Mouse (Mus musculus) neural tube, embryonic 12.5 days (tissue): ENCODE measurements around the gene Olfr914. TPM values are rescaled to one million over a fixed set of nuclear protein-coding genes. Genes with fewer than 3 reads are reported as not detected.

Experiments used
- ATAC-seq: fragments of 200-750 bp; cut with Nextera tagmentation; 2 replicates; pipeline ENCODE4 v1.8.0; 2017; ENCODE audit warnings: low read depth, mild to moderate bottlenecking, moderate TSS enrichment, moderate library complexity; ENCODE audit not compliant: low FRiP score
- H3K27ac ChIP-seq: fragments of 300-500 bp; sonication (generic); 2 replicates; pipeline ENCODE4 v1.5.1; 2016
- H3K27me3 ChIP-seq: fragments of 300-500 bp; sonication (generic); replicated peaks from 2 replicates; pipeline ENCODE4 v1.6.1; 2016; ENCODE audit warnings: mild to moderate bottlenecking
- H3K36me3 ChIP-seq: fragments of 300-500 bp; sonication (generic); 2 replicates; pipeline ENCODE4 v1.6.1; 2016; ENCODE audit warnings: mild to moderate bottlenecking
- H3K4me1 ChIP-seq: fragments of 300-500 bp; sonication (generic); 2 replicates; pipeline ENCODE4 v1.6.1; 2016
- H3K4me2 ChIP-seq: fragments of 300-500 bp; sonication (generic); replicated peaks from 2 replicates; pipeline ENCODE4 v1.6.1; 2016; ENCODE audit warnings: mild to moderate bottlenecking
- H3K4me3 ChIP-seq: fragments of 300-500 bp; sonication (generic); 2 replicates; pipeline ENCODE4 v1.5.1; 2016
- H3K9ac ChIP-seq: fragments of 300-500 bp; sonication (generic); 2 replicates; pipeline ENCODE4 v1.6.1; 2016; ENCODE audit warnings: mild to moderate bottlenecking
- H3K9me3 ChIP-seq: fragments of 300-500 bp; sonication (generic); 2 replicates; pipeline ENCODE4 v1.6.1; 2016; ENCODE audit warnings: mild to moderate bottlenecking
- WGBS: fragments of 180-500 bp; shearing (Covaris S2); methylation state at CpG from one replicate; pipeline ENCODE4 v1.1.7; 2016; 5-methylcytosine and 5-hydroxymethylcytosine counted together
- polyA plus RNA-seq: library from polyadenylated mRNA; unstranded; fragments of >200 nt; fragmentation: Nextera tagmentation; extraction: Ambion mirVana; gene quantifications from 2 replicates; pipeline ENCODE4 v1.2.1, GENCODE M21; 2016

Gene Olfr914
- not detected in 2 replicates for polyA plus RNA-seq

DNA sequence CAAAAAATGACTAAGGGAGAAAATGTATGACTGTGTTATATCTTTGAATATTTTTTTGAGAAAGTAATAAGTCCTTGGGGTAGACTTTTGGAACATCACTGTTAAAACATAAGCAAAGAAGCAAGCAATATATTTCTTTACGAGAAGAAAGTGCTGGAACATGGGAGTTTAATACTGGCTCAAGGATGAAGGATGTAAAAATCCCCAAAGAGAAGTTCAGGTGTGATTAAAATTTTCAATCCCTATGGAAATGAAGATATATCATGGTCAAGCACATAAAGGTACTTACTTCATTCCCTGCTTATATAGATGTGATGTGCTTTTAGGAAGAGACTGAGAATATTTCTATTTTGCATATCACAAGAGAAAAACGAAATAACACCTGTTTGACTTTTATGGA is at the start of gene Olfr914:
Gene Olfr914, plus strand, starts transcription at position 301 of the 400 bp plus-strand sequence.
- Histone ChIP-seq H3K4me1 (no peaks in the 10 kb centered on the region), H3K36me3 (no peaks in the 10 kb centered on the region), H3K9ac (no peak within 1 kb of the TSS), H3K27me3 (no peaks in the 10 kb centered on the region), H3K9me3 (no peaks in the 10 kb centered on the region), H3K27ac (no peak within 1 kb of the TSS), H3K4me2 (no peak within 1 kb of the TSS), H3K4me3 (no peak within 1 kb of the TSS)
- no peak for ATAC-seq
- 75% methylated on average over 2 of the region's 2 CpGs for WGBS

DNA sequence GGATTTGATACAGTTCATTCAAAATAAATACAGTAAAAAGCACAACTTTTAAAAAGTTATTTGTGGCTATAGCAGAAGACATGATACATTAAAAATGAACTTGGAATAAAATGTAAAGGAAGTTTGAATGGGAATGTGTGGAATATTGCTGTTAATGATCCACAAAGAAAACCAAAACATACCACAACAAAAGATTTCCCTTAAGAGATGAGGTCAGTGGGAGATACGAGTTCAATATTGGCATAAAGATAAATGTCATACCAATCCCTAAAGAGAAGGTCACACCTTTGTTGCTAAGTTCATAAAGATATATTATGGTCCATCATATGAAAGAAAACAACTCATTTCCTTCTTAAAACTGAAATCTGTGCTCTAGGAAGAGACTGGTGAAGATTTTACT is 25.0 kb upstream of the Olfr914 start, which contains the start of gene Olfr912:
Gene Olfr912, plus strand, starts transcription at position 301 of the 400 bp plus-strand sequence.
- no peak within 1 kb of the TSS for H3K27ac ChIP-seq
- no peak within 1 kb of the TSS for H3K4me2 ChIP-seq
- no peak within 1 kb of the TSS for H3K4me3 ChIP-seq
- H3K9me3 ChIP-seq, result no peaks in the 10 kb centered on the region
- 83% methylated on average over 1 of the region's 1 CpGs for WGBS
- no peaks in the 10 kb centered on the region for H3K27me3 ChIP-seq
- H3K36me3 ChIP-seq, result no peaks in the 10 kb centered on the region
- no peak for ATAC-seq
- no peaks in the 10 kb centered on the region for H3K4me1 ChIP-seq
- no peak within 1 kb of the TSS for H3K9ac ChIP-seq

DNA sequence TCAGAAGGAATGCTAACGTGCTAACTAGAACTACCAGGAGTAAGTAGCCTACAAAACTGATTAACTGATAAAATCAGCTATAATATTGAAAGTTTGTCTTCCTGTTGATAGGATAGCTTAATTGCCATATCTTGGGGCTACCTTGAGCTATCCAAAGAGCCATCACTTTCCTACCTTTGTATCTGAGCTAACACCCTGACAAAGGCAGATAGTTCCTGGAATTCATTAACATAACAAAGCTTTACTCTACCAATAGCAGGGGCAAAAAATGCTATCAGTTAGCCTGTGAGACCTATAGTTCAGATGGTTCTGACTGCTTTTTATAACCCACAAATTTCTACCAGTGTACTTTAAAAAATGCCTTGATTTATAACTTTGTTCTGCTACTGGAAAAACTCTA is 13.8 kb upstream of the Olfr914 start:
- no peaks in the 10 kb centered on the region for H3K36me3 ChIP-seq
- no peak overlapping the region for H3K4me2 ChIP-seq
- no peak overlapping the region for H3K9ac ChIP-seq
- H3K27me3 ChIP-seq, result no peaks in the 10 kb centered on the region
- no peak for ATAC-seq
- WGBS, result 48% methylated on average over 1 of the region's 1 CpGs
- no peak overlapping the region for H3K4me3 ChIP-seq
- no peaks in the 10 kb centered on the region for H3K4me1 ChIP-seq
- no peaks in the 10 kb centered on the region for H3K9me3 ChIP-seq
- no peak overlapping the region for H3K27ac ChIP-seq

DNA sequence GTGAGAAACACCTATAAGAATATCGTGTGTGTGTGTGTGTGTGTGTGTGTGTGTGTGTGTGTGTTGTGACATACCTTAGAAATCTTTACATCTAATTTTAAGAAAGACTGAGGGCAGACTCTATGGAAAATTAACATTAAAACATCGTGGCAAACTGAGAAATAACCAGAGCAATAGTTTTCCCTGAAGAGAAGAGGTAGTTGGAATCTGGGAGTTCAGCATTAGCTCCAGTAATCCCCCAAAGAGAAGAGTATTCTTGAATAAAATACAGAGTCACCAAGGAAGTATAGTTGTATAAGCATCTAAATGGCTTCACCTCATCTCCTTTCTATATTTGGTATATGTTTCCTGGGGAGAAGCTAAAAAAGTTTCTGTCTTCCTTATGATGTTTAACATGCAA is 12.4 kb upstream of the Olfr914 start, which contains the start of gene Olfr913:
Gene Olfr913, plus strand, starts transcription at position 301 of the 400 bp plus-strand sequence.
- Histone ChIP-seq H3K9me3 (no peaks in the 10 kb centered on the region), H3K9ac (no peak within 1 kb of the TSS), H3K4me3 (no peak within 1 kb of the TSS), H3K27me3 (no peaks in the 10 kb centered on the region), H3K4me1 (no peaks in the 10 kb centered on the region), H3K27ac (no peak within 1 kb of the TSS), H3K36me3 (no peaks in the 10 kb centered on the region), H3K4me2 (no peak within 1 kb of the TSS)
- 59% methylated on average over 2 of the region's 2 CpGs for WGBS
- no peak for ATAC-seq

GRCm38 (mm10) chr9:38632406-38632805 is 27.5 kb downstream of the Olfr914 start:
- ATAC-seq, result no peak
- 74% methylated on average over 4 of the region's 4 CpGs for WGBS
- H3K9me3 ChIP-seq, result peaks cover 3% of the 10 kb centered on the region; the same call in 1 of the 2 replicates

DNA sequence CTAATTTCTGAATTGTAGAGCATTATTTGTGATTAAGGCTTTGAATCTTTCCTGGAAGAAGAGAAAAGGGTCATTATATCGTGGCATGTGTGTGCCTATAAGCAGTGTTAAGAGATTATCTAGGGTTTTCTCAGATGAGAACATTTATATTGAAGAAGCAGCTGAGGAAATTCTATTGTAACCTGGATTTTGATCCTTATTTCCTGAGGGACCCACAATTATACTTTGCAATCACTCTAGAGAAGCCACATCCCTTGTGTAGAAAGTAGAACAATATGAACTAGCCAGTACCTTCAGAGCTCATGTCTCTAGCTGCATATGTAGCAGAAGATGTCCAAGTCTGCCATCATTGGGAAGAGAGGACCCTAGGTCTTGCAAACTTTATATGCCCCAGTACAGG is 54.9 kb downstream of the Olfr914 start, which contains the start of gene Olfr916:
Gene Olfr916, minus strand, starts transcription at position 101 of the 400 bp plus-strand sequence.
- H3K4me3 ChIP-seq, result no peak within 1 kb of the TSS
- H3K27me3 ChIP-seq, result no peaks in the 10 kb centered on the region
- no peak within 1 kb of the TSS for H3K27ac ChIP-seq
- H3K9ac ChIP-seq, result no peak within 1 kb of the TSS
- H3K9me3 ChIP-seq, result no peaks in the 10 kb centered on the region
- no peaks in the 10 kb centered on the region for H3K36me3 ChIP-seq
- H3K4me2 ChIP-seq, result no peak within 1 kb of the TSS
- WGBS, result 75% methylated on average over 1 of the region's 1 CpGs
- ATAC-seq, result no peak
- H3K4me1 ChIP-seq, result no peaks in the 10 kb centered on the region

More at GRCm38 (mm10) chr9:38632406-38632805, 27.5 kb downstream of the Olfr914 start:
- Histone ChIP-seq H3K4me1 (no peaks in the 10 kb centered on the region), H3K9ac (no peak overlapping the region), H3K36me3 (no peaks in the 10 kb centered on the region), H3K27ac (no peak overlapping the region), H3K4me3 (no peak overlapping the region), H3K4me2 (no peak overlapping the region), H3K27me3 (no peaks in the 10 kb centered on the region)

Other genes starting within 250 kb of the Olfr914 start
- gene Olfr250, start 238.2 kb upstream of the Olfr914 start, polyA plus RNA-seq, result not detected in 2 replicates
- not detected in 2 replicates for gene Olfr251, start 228.0 kb upstream of the Olfr914 start, polyA plus RNA-seq
- not detected in 2 replicates for gene Olfr147, start 203.4 kb upstream of the Olfr914 start, polyA plus RNA-seq
- not detected in 2 replicates for gene Olfr901, start 175.6 kb upstream of the Olfr914 start, polyA plus RNA-seq
- not detected in 2 replicates for gene Olfr902, start 157.4 kb upstream of the Olfr914 start, polyA plus RNA-seq
- gene Olfr904, start 142.0 kb upstream of the Olfr914 start, polyA plus RNA-seq, result not detected in 2 replicates
- gene Olfr905, start 134.0 kb upstream of the Olfr914 start, polyA plus RNA-seq, result not detected in 2 replicates
- not detected in 2 replicates for gene Olfr906, start 118.0 kb upstream of the Olfr914 start, polyA plus RNA-seq
- not detected in 2 replicates for gene Olfr907, start 109.3 kb upstream of the Olfr914 start, polyA plus RNA-seq
- not detected in 2 replicates for gene Olfr911-ps1, start 83.5 kb upstream of the Olfr914 start, polyA plus RNA-seq
- gene Olfr910, start 67.3 kb upstream of the Olfr914 start, polyA plus RNA-seq, result not detected in 2 replicates
- gene Olfr912, start 24.9 kb upstream of the Olfr914 start, polyA plus RNA-seq, result not detected in 2 replicates
- gene Olfr913, start 12.3 kb upstream of the Olfr914 start, polyA plus RNA-seq, result not detected in 2 replicates
- gene Olfr916, start 54.8 kb downstream of the Olfr914 start, polyA plus RNA-seq, result not detected in 2 replicates
- not detected in 2 replicates for gene Olfr917, start 60.7 kb downstream of the Olfr914 start, polyA plus RNA-seq
- not detected in 2 replicates for gene Olfr918, start 69.5 kb downstream of the Olfr914 start, polyA plus RNA-seq
- not detected in 2 replicates for gene Olfr919, start 98.6 kb downstream of the Olfr914 start, polyA plus RNA-seq
- gene Vwa5a, start 113.2 kb downstream of the Olfr914 start, polyA plus RNA-seq, result 8.5 and 9.7 TPM in 2 replicates
- gene Olfr920, start 147.2 kb downstream of the Olfr914 start, polyA plus RNA-seq, result not detected in 2 replicates
- not detected in 2 replicates for gene Olfr921, start 168.0 kb downstream of the Olfr914 start, polyA plus RNA-seq
- gene Olfr922, start 209.5 kb downstream of the Olfr914 start, polyA plus RNA-seq, result not detected in 2 replicates
- not detected in 2 replicates for gene Olfr923, start 221.4 kb downstream of the Olfr914 start, polyA plus RNA-seq
- not detected in 2 replicates for gene Olfr924, start 239.3 kb downstream of the Olfr914 start, polyA plus RNA-seq
- not detected in 2 replicates for gene Olfr26, start 250.0 kb downstream of the Olfr914 start, polyA plus RNA-seq